Mouse (Mus musculus) fibroblast of lung, adult 2 months (primary cell): Measurements from ENCODE around the gene Zkscan4.
"Not testable (repeated sequence)": the region's sequence is repeated elsewhere in the genome, so short reads cannot be mapped to it uniquely, and the experiment has no call there.

Source experiments
- DNase-seq: peaks from one replicate; pipeline ENCODE4 v3.0.0-alpha.2; 2011; ENCODE audit warnings: low read depth

Gene Zkscan4

DNA sequence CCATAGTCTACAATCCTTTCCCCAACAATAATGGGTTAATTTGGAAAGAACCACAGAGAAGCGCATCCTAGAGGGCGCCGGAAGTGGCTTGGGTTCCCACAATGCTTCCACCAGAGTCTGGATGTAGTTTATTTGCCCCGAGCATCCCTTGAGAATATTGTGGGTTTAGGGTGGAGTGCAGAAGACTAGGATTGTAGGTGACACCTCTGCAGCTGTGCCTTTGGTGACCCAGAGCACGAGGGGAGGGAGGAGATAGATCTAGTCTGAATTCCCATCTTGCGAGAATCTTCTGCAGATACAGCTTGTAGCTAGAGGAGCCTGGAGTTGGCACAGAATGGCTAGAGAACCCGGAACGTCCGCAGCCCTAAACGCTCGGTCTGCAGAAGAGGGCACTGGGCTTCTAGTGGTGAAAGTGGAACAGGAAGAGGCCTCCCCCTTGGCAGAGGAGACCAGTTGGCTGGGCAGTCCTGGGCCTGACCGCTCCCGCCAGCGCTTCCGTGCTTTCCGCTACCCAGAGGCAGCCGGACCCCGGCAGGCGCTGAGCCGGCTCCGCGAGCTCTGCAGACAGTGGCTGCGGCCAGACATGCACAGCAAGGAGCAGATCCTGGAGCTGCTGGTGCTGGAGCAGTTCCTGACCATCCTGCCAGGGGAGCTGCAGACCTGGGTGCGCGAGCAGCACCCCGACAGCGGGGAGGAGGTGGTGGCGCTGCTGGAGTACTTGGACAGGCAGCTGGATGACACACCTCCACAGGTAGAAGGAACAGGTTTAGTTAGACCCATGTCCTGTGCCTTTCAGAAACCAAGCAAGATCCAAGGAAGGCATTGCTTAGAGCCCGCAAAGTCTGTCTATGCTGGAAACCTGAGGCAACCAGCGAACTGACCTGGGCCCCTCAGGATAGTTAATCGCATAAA lies at the start of gene Zkscan4, which contains the start of gene Gm10065:
TSS of gene Zkscan4 (plus strand) at position 149 of the 912 bp plus-strand sequence.
TSS of gene Gm10065 (minus strand) at position 683 of the 912 bp plus-strand sequence.
- DNase-seq = peak; percentile 30

DNA sequence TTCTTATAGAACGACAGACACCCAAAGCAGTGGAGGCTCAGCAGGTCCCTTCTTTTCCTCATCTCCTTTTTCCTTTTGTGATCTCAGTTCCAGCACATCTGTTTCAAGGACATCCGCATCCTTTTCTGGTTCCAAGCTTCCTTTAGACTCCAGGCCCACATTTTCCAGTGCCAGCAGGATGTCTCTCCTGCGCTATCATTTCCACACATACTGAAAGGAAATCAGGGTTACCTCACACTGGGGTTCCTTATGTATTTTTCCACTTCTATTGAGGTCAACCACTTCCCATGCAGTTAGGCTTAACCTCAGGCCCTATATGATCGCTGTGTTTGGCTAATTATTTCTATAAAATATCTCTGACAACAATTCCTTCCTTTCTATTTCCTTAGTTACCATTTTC lies 43.2 kb upstream of the Zkscan4 start:
- DNase-seq = no peak

DNA sequence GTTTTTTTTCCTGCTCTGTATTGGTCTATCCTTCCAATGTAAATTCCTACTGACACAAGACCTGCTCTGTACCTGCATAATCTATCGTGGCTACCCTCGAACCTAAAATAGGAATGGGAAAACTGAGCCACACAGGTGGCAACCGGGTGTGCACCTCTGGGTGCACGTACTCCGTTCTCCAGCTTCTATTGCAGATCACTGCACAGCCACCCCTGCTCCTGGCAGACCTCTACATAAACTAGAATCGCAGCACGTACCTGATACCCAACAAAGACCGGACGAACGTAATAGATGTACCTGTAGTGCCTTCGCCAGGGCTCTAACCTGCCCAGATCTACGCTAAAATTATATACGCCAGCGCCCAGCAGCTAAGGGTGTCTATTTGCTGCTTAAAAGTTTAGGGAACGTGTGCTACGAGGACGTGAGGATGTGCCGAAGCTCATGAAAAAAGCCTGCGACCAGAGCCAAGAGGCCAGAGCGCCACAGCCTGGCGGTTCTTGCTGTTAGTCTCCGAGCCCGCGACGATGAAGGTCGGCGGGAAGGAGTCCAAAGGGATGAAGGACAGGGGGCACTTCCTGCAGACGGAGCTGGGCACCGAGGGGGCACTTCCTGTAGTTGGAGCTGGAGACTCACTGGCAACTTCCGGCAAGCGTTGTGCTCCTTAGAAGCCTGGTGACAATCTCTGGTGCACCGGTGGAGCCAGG lies 38.1 kb upstream of the Zkscan4 start, which contains the start of gene Pgbd1:
TSS of gene Pgbd1 (minus strand) at position 556 of the 704 bp plus-strand sequence.
- DNase-seq = peak; percentile 29

DNA sequence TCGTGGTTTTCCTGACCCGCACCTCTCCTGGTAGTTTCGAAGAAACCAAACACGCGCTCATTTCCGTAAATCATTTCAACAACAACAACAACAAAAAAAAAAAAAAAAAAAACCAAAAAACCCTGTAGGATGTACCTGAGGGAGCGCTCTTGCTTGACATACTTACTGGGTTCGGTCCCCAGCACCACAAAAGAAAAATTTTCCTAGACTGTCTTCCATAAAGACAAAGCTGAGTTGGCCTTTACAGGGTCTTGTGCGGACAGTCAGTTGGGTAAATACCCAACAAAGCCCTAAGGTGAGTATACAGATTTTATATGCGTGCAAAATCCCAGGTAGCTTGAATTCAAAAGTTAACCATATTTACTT lies 37.5 kb upstream of the Zkscan4 start:
- no peak for DNase-seq

DNA sequence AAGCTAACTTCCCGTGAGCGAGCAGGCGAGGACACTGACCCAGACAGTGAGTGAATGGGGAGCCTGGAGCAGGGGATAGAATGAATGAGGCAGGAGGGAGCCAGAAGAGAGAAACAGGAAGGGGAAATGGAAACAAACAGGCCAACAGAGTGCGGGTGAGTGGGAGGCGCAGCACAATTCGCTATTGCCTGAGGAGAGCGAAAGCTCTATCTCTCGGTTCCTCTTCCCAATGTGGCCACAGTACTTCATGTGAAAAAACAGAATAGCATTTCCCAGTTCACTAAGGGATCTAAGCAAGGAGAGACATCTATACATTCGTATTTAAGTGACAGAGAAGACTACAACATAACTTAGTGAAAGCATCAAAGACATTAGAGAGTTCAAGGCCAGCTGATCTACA lies 31.9 kb upstream of the Zkscan4 start:
- DNase-seq = no peak

DNA sequence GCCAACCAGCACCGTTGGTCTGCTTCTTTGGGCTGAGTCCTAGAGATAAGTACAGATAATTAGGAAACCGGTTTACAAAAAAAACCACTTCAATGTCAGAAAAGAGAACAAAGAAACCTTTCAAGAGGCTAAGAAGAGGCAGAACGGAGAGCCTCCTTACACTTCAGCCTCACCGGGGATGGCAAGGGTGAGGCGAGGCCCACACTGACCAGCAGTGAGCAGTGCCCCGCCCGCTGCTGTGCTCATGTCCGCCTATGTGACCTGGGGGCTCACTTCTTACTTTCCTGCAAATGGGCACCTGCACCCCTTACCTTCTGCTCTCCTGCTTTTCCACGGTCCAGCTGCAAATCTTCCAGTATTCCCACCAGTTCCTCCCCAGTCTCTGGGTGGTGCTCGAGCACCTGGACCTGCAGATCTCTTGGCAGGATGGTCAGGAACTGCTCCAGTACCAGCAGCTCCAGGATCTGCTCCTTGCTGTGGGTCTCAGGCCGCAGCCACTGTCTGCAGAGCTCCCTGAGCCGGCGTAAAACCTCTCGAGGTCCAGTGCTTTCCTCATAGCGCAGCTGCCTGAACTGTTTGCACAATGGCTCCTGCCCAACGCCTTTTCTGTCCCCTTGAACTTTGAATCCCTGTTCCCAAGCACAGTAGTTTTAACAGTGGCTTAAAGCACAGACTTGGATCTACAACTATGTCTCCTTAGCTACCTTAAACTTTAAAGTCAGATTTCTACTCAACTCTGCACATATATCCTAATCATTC lies 30.7 kb upstream of the Zkscan4 start:
- no peak for DNase-seq

DNA sequence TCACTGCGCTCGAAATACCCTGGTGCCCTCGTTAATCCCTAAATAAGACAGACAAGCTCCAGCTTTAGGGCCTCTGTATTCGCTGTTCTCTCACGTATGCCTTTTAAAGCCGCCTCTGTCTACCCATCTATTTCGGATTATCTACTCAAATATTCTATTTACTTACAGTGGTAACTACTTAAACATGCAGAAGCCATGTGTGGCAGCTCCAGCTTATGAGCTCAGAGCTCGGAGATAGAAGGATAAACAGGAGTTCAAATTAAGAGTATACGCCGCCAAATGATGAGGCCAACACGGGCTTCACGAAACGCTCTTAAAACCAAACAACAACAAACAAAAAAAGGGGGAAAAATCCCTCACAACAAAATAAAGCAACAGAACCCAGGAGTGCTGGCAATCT lies 25.7 kb upstream of the Zkscan4 start:
- no peak for DNase-seq

DNA sequence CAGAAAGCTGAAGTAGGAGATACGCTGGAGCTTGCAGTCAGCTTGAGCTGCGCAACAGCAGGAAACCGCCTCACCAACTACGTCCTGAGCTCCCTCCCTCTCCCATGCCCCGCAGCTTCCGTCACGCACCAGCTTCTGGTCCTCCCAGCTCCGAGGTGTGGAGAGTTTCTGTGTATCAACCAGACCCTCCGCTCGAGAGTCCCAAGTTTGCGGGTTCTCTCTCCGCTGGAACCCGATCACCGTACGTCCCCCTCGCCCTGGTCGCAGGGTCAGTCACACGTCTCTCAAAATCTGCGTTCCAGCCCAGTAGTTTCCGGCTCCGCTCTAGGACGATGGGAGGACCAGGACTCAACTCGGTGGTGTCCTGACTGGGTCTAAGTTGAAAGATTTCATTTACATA lies 25.3 kb upstream of the Zkscan4 start, which contains the start of gene Zscan26:
TSS of gene Zscan26 (minus strand) at position 282 of the 400 bp plus-strand sequence.
- peak; percentile 78 for DNase-seq

DNA sequence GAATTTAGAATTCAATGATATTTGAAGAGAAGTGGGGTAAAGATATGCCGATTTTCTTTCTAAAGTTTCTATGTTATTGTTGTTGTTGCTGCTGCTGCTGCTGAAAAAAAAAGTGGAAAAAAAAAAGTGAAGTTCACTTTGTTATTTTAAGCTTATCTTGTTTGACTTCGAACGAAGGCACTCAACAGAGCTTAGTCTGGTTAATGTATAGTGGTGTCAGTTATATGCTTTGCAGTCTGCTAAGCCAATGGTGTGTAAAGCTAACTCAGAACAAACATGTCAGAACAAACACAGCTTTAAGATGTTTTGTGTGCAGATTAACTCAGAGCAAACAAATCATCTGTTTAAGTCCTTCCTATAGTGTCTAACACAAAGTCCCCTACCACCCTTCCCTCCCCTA lies 24.6 kb upstream of the Zkscan4 start:
- no peak for DNase-seq

DNA sequence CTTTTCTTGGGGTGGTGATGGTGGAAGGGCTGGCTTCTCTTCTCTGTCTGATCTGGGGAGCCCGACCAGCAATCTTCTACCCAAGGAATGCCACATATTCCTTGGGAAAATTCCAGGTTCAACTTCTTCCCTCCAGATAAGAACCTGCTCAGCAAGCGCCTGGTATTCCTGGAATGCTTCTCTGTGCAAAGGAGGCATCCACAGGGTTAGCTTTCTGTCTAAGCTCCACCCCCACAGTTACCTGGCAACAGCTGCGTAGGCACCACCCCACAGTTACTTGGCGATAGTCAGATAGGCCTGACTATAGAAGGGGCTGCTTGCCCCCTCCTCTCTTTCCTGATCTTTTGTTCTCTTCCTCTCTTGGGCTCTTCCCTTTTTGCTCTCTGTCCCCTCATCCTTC lies 22.4 kb upstream of the Zkscan4 start:
- DNase-seq = no peak

DNA sequence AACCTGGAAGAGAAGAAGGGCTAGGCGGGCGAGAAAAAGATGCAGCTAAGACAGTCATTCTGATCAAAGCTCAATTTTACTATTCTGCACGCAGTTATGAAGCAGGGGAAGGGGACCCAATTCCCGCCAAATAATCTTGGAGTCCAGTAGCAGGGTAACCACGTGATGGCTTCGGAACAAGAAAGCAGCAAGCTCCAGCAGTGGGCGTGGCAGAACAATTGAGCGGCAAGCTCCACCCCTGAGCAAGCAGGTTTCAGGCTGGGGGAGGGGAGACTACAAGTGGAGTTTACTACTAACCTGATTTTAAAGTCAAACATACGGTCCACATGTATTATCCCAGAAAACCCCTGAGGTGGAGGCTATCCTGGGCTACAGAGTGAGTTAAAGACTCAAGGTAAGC lies 16.2 kb upstream of the Zkscan4 start:
- not testable (repeated sequence) for DNase-seq

DNA sequence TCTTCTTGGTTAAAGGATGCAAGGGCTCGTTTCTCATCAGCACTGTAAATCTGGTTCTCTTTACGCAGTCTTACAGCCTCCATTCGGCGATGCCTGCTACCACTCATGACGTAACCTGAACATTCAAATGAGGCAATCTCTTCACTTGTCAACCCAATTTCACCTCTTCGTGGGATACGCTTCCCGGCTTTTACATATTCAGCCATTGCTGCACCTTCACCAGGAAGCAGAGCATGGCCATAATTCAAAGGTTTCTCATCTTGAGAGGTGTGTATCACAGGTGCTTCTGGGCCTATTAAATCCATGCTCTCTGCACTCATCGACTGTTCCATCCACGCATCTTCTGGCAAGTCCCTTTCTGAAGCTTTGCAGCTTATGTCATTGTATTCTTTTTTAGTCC lies 11.4 kb upstream of the Zkscan4 start:
- no peak for DNase-seq

DNA sequence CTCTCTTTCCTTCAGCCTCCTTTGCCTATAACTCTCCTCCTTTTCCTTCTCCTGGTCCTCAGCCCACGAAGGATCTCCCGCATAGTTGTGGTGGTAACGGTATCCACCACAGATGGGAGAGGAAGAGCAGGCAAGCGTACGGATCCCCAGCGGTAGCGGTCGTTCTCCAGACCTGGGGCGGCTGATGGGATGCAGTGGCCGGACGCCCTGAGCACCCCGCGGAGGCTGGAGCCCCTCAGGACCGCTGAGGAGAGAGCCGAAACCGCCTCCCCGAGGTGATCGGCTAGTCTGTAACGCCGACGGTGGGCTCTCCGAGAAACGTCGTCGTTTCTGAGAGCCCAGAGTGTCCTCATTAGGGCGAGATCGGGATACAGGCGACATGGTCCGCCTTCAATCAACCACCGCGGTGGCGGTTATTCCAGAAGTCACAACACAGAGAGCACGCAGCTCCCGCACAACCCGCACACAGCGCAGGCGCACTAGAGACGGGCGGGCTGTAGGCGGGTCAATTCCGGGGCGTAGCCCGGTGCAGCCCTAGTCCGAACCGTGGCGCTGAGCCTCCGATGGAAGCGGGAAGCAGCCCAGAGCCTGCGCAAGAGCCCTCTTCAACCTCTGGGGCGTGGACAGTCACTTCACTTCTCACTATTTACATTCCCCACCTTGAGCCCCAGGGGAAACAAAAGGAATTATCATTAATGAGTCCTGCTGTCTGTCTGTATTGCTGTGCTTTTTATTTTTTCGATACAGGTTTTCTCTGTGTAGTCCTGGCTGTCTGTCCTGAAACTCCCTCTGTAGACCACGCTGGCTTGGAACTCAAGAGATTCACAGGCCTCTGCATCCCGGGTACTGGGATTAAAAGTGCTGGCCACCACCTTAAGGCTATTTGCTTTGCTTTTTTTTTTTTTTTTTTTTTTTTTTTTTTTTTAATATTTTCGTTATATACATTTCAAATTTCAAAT lies 10.4 kb upstream of the Zkscan4 start, which contains the start of gene Nkapl:
TSS of gene Nkapl (minus strand) at position 449 of the 959 bp plus-strand sequence.
- DNase-seq = peak; percentile 55

DNA sequence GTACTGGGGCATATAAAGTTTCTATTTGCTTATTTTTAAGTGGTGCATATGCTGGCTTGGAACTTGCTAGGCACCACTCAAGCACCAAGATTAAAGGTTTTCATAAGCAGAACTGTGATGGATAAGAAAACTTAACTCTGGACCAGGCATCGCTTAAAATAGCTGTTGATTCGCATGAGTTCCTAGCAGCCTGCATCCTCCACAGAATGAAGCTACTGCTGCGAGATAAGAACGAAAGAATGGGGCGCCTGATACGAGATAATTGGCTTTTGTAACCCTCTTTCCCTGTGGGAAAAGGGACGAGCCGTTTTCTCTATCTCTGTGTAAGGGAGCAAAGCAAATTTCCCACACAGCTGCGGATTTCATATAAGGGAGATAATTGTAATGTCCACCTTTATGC lies 9.6 kb upstream of the Zkscan4 start:
- DNase-seq = no peak

DNA sequence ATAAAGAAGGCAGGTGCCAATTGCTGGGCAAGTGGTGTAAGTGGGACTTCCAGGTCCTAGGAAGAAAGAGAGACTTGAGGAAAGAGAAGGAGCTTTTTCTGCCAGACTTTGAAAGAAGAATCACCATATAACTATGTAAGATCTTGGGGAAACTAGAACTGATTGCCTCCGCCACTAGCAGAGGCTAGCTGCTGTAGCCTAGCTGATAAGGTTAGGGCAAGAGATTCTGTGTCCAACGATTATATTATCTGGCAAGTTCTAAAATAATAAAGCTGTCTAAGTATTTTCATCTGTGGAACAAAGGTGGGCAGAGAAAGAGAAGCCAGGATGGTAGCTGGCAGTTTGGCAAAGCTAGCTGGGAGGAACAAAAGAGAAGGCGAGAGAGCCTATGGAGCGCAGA lies 6.3 kb upstream of the Zkscan4 start:
- no peak for DNase-seq

DNA sequence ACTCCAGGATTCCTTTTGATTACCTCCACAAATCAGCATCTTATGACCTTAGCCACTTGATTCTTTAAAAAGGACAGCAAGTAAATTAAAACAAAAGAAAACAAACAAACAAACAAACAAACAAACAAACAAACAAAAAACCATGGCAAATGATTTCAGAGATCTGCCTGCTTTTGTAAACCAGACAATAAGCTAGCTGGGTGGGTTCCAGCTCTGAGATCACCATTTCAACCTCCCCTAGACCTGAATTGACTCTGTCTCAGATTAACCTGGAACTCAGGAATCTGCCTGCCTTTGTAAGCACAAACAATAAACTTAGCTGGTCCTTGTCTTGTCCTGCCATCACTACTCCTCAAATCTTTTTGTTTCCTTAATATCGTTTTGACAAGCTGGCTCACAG lies 8.2 kb downstream of the Zkscan4 start:
- no peak for DNase-seq

DNA sequence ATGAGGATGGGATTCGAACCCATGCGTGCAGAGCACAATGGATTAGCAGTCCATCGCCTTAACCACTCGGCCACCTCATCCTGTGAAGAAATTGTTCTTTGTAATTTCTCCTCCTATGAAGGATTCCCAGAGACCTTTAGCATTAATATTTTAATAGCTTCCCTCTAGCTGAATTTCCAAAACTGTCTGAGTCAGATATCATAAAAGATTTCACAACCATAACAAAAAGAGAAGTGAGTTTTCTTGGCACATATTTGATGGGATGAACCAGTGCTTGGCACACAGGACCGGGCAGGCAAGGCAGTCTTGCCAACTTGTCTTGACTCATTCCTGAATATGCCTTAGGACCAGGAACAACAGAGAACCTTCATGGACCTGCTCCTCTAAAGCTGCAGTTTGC lies 14.1 kb downstream of the Zkscan4 start:
- DNase-seq = peak; percentile 8

DNA sequence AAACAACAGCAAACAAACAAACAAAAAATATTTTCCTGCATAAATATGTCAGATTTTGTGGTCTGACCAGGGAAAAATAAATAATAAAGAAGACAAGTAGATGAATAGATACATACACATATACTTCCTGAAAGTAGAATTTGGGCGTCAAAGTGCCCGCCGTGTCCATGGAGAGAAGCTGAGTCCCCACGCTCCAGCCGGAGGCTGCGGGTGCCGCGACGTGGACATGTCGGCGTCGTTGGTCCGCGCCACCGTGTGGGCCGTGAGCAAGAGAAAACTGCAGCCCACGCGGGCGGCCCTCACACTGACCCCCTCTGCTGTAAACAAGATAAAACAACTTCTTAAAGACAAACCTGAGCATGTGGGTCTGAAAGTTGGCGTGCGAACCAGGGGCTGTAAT lies 16.4 kb downstream of the Zkscan4 start, which contains the start of gene AK157302:
TSS of gene AK157302 (plus strand) at position 144 of the 400 bp plus-strand sequence.
- no peak for DNase-seq

DNA sequence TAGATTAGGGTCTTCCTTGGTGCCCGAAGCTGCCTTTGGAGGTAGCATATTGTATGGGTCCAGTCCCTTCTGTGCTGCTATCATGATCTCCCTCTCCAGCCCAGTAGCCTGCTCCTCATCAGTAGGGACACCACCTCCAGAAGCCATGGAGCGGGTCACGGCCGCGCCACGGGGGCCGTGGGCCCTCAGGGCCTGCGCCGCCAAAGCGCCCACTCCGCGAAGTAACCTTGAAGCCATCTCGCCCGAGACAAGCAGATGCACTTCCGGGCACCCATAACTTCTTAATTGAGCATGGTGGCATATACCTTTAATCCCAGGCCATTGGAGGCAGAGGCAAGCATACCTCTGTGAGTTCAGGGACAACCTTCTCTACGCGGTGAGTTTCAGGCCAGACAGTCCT lies 22.5 kb downstream of the Zkscan4 start, which contains the start of gene Gm11273:
TSS of gene Gm11273 (minus strand) at position 237 of the 400 bp plus-strand sequence.
- DNase-seq = not testable (repeated sequence)

DNA sequence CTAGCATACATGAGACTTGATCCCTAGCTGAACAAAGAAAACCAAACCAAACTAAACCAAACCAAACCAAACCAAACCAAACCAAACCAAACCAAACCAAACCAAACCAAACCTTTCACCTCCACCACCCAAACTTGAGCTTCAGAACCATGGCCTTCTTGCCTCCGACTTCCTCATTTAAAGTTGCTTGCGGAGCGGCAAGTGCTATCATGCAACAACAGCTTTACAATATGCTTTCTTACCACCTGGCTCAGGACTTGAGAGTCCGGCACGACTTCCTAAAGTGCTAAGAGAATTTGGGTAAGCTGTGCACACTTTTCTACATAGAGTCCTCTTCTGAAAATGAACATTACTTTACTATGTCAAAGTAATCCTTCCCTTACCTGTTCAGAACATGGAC lies 23.6 kb downstream of the Zkscan4 start:
- no peak for DNase-seq

DNA sequence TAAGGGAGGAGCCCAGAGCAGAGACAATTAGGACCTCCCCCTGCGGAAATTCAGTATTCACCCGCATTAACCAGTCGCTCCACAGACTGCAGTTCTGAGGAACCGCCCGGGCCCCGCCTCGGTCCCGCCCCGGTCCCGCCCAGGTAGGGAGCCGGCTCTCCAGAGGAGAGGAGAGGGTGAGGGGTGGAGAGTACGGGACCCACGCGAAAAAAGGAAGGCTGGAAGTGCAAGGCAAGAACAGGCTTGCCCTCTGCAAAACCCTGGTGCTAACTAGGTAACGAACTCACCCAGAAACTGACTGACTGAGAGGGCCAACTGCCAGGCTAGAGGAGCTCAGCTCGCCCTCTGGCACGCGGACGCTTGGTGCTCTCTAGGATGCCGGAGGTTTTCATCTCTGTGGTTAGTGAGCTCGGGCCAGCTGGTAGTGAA lies 27.5 kb downstream of the Zkscan4 start:
- peak; percentile 73 for DNase-seq
